Mouse (Mus musculus): ENCODE data around the gene Eif3d. TPM values are rescaled to one million over a fixed set of nuclear protein-coding genes. Genes with fewer than 3 reads are reported as not detected.
"Not testable (repeated sequence)": the region's sequence is repeated elsewhere in the genome, so short reads cannot be mapped to it uniquely, and the experiment has no call there.

The Eif3d gene
- total RNA-seq (2021): 10 to 100 TPM; 80.8 to 85.2 TPM
- long read RNA-seq, experiment 1, transcript Eif3d-201 (15 exons, 1,899 nt): major isoform, 95 of 112 reads
- long read RNA-seq, experiment 1, partial matches to known transcripts: 6 of 112 reads
- long read RNA-seq, experiment 1, other reads (novel, unspliced or antisense): 11 of 112 reads
- long read RNA-seq, experiment 2, transcript Eif3d-201 (15 exons, 1,899 nt): major isoform, 79 of 95 reads
- long read RNA-seq, experiment 2, partial matches to known transcripts: 5 of 95 reads
- long read RNA-seq, experiment 2, other reads (novel, unspliced or antisense): 11 of 95 reads

DNA sequence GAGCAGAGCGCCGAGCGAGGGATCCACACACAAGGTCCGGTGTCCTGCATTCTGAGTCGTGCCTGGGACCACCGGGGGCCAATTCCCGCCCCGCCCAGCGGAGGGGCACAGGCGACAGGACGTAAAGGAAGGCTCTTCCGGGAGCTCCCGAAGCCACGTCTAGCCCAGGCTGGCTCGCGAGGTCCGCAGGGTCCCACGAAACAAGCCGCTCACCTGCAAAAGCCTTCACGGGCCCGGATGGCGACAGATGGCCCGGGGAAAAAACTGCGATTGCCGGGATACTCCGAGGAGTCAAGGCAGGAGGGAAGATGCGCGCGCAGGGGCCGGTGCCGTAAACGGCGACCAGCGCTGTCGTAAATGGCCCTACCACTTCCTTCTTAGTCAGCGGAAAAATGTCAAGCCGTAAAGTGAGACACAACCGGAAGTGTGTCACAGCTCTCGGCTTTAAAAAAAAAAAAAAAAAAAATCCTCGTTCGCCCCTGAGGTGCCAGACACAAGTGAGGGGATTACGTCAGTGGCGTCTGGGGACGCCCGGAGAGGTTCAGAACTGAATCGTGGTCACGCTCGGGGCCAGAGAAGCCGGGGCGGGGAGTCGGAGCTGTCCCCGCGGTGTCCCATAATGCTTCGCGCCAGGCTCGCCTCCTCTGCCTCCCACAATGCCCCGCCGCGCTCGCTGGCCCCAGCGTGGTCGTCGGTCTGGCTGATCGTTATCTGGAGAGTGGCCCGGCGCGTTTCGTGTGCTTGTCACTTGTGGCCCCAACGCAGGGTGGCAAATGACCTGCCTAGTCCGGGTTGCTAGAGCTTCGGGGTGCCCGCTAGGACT, at the start of gene Eif3d:
Gene Eif3d, minus strand, starts transcription at position 344 of the 823 bp plus-strand sequence.
- peak; percentile 98 for DNase-seq

GRCm38 (mm10) chr15:78014046-78014445, 43.4 kb upstream of the Eif3d start:
- DNase-seq: no peak

DNA sequence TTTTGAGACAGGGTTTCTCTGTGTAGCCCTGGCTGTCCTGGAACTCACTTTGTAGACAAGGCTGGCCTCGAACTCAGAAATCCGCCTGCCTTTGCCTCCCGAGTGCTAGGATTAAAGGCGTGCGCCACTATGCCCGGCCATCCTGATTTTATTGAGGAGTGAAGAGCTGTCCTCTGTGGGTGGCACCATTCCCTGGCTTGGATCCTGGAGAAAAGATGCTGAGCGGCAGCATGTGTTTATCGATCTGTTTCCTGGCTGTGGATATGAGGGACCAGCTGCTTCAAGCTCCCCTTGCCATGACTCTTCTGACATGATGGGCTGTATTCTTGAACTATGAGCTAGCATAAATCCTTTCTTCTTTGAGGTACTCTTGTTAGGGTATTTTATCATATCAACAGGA, 37.6 kb upstream of the Eif3d start:
- DNase-seq: not testable (repeated sequence)

DNA sequence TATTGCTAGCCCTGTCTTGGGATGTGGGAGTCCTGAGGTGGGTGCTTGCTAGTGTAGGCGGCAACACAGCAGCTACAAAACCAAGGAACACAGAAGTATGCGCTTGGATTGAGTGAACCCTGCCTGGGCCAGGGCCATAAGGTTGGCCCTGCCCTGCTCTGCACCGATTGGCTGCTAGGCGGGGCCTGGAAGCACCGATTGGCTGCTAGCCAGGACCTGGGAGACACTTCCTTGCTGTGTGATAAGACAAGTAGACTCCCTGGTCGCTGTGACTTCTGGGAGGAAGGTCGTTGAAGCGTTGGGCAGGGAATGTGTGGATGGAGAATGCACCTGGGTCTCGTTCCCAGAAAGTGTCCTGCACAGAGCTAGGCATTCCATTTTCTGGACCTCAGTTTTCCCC, 33.3 kb upstream of the Eif3d start:
- DNase-seq: no peak

DNA sequence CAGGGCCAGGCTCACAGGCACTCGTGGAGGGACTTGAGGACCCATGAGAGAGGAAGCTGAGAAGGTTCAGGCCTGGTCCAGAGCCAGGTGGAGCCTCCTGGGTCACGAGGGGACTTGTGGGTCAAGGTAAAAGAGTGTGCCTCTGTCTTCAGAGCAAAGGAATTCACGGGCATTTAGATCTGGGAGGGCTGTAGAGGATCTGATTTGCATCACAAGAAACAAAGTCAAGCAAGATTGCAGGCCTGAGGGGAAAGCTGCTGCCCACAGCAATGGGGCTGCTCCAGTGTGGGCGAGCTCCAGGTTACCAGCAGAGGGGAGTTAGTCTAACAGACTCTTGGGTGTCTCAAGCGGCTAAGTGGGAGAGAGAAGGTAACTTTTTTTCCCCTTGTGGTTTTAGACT, 30.8 kb upstream of the Eif3d start:
- no peak for DNase-seq

GRCm38 (mm10) chr15:77988541-77988940, 17.9 kb upstream of the Eif3d start:
- DNase-seq: peak; percentile 19

GRCm38 (mm10) chr15:77983391-77983790, 12.8 kb upstream of the Eif3d start:
- DNase-seq: no peak

DNA sequence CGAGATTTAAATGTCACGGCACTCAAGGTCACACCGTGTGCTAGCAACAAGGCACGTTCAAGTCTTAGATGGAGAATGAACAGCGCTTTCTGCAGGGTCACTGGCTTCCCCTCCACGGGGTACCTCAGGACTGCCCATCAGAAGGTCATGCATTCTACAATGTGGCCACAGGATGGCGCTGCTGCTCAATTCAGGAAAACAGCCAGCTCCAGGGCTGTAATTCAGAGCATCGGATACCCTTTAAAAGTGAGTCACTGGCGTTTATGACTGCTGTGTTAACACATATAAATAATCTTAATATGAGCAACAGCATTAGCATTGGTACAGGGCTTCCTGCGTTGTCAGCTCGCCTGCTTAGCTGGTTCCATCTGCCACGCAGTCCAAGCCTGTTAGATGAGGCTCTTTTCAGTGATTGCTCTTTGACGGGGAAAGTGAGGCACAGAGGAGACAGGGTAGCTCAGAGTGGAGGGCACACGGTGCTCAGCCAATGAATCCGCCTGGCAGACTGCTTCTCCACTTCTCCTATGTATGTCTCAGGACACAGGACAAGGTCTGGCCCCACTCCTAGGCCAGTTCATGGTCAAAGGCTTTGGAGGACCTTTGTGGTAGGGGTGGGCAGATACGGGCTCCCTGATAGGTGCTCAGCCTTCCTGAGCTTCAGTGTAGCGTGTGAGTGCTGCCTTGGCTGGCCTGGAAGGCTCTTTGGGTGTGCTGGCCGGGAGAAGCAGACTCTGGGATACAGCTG, 11.8 kb upstream of the Eif3d start:
- peak; percentile 65 for DNase-seq

DNA sequence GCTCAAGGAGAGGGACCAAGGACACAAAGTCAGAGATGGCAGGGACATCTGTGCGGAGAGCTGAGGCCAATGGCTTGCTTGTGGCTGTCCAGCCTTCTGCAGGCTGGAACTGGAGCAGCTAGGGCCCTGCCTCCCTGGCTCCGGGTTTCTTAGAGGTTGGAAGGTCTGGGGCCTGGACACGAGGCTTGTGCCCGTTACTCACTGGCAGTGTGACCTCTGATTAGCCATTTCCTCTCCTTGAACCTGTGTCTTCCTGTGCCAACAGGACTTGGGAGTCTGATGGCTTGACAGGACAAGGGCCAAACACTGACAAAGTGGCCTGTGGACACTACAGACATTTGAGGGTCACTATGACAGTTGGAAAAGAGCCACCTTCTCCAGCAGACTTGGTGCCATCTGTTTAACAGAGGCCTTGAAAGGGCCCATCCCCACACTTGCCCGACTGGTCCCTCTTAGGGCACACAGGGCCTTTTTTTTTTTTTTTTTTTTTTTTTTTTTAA, 10.6 kb upstream of the Eif3d start:
- DNase-seq: no peak

DNA sequence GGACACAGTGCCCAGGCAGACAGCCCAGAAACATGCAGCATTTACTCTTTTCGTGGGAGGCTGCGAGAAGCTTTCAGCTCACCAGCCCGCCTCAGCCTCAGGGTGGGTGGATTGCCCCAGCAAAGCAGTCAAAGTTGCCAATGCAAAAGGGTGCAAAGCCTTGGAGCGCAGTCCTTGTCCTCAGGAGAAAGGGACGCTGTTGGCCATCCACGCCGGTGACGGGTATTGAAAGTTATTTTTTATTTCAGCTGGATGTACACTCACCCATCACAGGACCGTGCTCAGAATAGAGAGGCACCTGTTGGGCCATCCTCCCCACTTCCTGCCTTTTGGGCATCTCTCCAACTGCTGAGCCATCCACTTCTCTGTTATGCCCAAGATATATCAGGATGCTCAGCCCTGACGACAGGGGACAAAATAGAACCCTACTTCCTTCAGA, 8.8 kb upstream of the Eif3d start:
- no peak for DNase-seq

GRCm38 (mm10) chr15:77977663-77978062, 7.0 kb upstream of the Eif3d start:
- no peak for DNase-seq

GRCm38 (mm10) chr15:77974165-77974841, 3.7 kb upstream of the Eif3d start:
- no peak for DNase-seq

DNA sequence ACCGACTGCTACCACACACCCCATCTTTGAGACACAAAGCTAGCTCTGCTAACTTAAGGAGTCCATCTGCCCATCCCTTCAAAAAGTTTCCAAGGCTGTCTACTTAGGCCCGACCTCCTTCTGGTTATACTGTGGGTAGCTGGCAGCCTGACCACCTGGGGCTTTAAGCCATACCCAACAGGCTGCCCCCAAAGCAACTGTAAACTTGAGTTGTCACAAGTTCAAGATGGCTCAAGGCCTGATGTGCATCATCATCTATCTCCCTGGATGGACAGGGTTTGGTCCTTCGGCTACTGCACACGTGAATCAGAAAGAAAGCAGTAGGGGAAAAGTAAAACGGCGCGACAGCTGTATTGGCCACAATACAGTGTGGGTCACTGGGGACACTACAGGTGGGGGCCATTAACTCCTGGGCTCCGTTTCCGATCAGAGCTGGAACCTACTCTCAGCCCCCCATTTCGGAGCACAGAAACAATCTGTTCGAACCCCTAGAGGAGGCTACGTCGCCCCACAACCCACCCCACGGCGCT, 608 bp downstream of the Eif3d start:
- no peak for DNase-seq

GRCm38 (mm10) chr15:77965117-77965528, 5.5 kb downstream of the Eif3d start:
- DNase-seq: no peak

DNA sequence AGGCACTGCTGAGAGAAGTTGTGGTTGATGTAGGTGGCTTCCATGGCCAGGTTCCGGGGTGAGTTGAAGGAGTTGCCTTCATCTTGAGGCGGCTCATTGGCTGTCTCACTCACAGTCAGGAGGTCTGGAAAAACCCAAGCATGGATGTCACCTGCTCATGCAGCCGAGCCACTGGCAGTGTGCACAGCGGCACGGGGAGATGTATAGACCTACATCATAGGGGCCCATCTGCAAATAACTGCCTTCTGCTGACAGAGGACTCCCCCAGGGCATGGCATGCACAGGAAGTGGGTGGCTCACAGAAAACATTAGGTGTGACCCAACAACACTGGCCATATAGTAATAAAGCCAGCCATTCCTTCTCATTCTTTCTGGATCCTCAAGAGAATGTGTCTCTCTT, 8.2 kb downstream of the Eif3d start:
- DNase-seq: no peak

- DNase-seq: no peak
Observed at GRCm38 (mm10) chr15:77960693-77961092, 9.9 kb downstream of the Eif3d start.

GRCm38 (mm10) chr15:77958071-77958470, 12.5 kb downstream of the Eif3d start:
- no peak for DNase-seq

DNA sequence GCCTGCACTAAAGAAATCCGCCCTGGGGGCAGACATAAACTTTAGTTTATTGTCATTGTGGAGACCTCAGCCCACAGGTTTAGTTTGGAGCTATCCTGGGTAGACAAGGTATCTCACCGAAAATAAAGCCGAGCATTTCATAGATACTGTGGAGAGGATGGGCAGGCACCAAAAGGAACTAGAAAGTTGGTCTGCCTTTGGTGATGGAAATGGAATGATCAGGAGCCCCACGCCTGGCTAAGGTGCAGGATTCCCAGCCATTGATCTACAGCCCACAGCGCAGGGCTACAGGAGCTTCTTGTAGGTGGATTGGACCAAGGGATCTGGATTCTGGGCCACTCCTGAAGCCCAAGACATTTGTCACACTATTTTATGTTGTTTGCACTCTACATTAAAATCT, 13.0 kb downstream of the Eif3d start:
- no peak for DNase-seq

- peak; percentile 86 for DNase-seq
Observed at GRCm38 (mm10) chr15:77956404-77956901, 14.2 kb downstream of the Eif3d start, which contains the start of gene Foxred2. TSS of gene Foxred2 (minus strand) at chr15:77956722.

- DNase-seq: no peak
Observed at GRCm38 (mm10) chr15:77955440-77956403, 14.9 kb downstream of the Eif3d start.
